Mouse (Mus musculus) thymus, adult 2 months (tissue): ENCODE results near the gene E2f8. TPM values are rescaled to one million over a fixed set of nuclear protein-coding genes. Genes with fewer than 3 reads are reported as not detected.

ENCODE experiments used
- DNase-seq: peaks from one replicate; pipeline ENCODE4 v3.0.0; 2021
- H3K27ac ChIP-seq: fragments of 200-500 bp; 2 replicates; pipeline ENCODE4 v1.5.1; 2012; ENCODE audit warnings: low read length, control low read depth; ENCODE audit not compliant: control insufficient read depth, insufficient read depth
- H3K27me3 ChIP-seq: fragments of 200-500 bp; 2 replicates; pipeline ENCODE4 v1.6.1; 2012; ENCODE audit warnings: mild to moderate bottlenecking, low read length, moderate library complexity, mixed read lengths; ENCODE audit not compliant: control insufficient read depth, insufficient read depth
- H3K36me3 ChIP-seq: fragments of 200-500 bp; 2 replicates; pipeline ENCODE4 v1.6.1; 2012; ENCODE audit warnings: mild to moderate bottlenecking, low read length, moderate library complexity; ENCODE audit not compliant: control insufficient read depth, insufficient read depth
- H3K4me1 ChIP-seq: fragments of 200-500 bp; replicated peaks from 2 replicates; pipeline ENCODE4 v1.6.1; 2012; ENCODE audit warnings: low read length; ENCODE audit not compliant: control insufficient read depth, insufficient read depth
- H3K4me3 ChIP-seq: fragments of 200-500 bp; 2 replicates; pipeline ENCODE4 v1.5.1; 2012; ENCODE audit warnings: mild to moderate bottlenecking, low read length, control low read depth, moderate library complexity; ENCODE audit not compliant: control insufficient read depth, insufficient read depth
- CTCF ChIP-seq: fragments of 200-500 bp; IDR thresholded peaks from 2 replicates; pipeline ENCODE4 v1.5.1; 2012; ENCODE audit warnings: mild to moderate bottlenecking, control low read depth, low read length, moderate library complexity, borderline replicate concordance; ENCODE audit not compliant: control insufficient read depth, poor library complexity, insufficient read depth; ENCODE audit errors: extremely low read depth
- POLR2A ChIP-seq: fragments of 200-500 bp; IDR thresholded peaks from 2 replicates; pipeline ENCODE4 v1.6.1; 2012; ENCODE audit warnings: mild to moderate bottlenecking, low read length, control low read depth, moderate library complexity; ENCODE audit not compliant: control insufficient read depth, poor library complexity, insufficient read depth; ENCODE audit errors: extremely low read depth
- WGBS: fragments of 180-500 bp; shearing (Covaris S2); methylation state at CpG from one replicate; pipeline ENCODE4 v1.1.7; 2018; 5-methylcytosine and 5-hydroxymethylcytosine counted together
- polyA plus RNA-seq: library from polyadenylated mRNA; depleted of rRNA; stranded (reverse); fragments of >200 nt; gene quantifications from 2 replicates; pipeline ENCODE4 v1.2.3, GENCODE M21; 2012; rRNA removed

Gene E2f8
- polyA plus RNA-seq, 1 experiment = 28.3 TPM

- no peak for DNase-seq
- WGBS = 94% methylated on average over 5 of the region's 5 CpGs
- Histone ChIP-seq H3K4me1 (no peaks in the 10 kb centered on the region), H3K27ac (no peak overlapping the region), H3K36me3 (peaks cover 23% of the 10 kb centered on the region), H3K4me3 (no peak overlapping the region), H3K27me3 (no peaks in the 10 kb centered on the region)
- TF ChIP-seq CTCF = no peak
- TF ChIP-seq POLR2A = no peak
These were observed 52.1 kb downstream of the E2f8 start for GRCm38 (mm10) chr7:48829177-48829910.

- H3K4me3 ChIP-seq = no peak overlapping the region
- no peaks in the 10 kb centered on the region for H3K4me1 ChIP-seq
- H3K27ac ChIP-seq = no peak overlapping the region
- H3K36me3 ChIP-seq = peaks cover 46% of the 10 kb centered on the region
- 94% methylated on average over 6 of the region's 6 CpGs for WGBS
- no peaks in the 10 kb centered on the region for H3K27me3 ChIP-seq
- TF ChIP-seq POLR2A (no peak), CTCF (no peak)
- DNase-seq = no peak
These were observed 56.2 kb downstream of the E2f8 start for GRCm38 (mm10) chr7:48825170-48825569.

- no peak for DNase-seq
- Histone ChIP-seq H3K36me3 (peaks cover 51% of the 10 kb centered on the region), H3K27me3 (no peaks in the 10 kb centered on the region), H3K4me1 (no peaks in the 10 kb centered on the region), H3K27ac (no peak overlapping the region), H3K4me3 (no peak overlapping the region)
- TF ChIP-seq CTCF (no peak), POLR2A (no peak)
- 97% methylated on average over 1 of the region's 1 CpGs for WGBS
These were observed 56.7 kb downstream of the E2f8 start for GRCm38 (mm10) chr7:48824671-48825070.

- Histone ChIP-seq H3K27me3 (no peaks in the 10 kb centered on the region), H3K27ac (no peak overlapping the region), H3K4me1 (no peaks in the 10 kb centered on the region), H3K4me3 (no peak overlapping the region), H3K36me3 (peaks cover 51% of the 10 kb centered on the region)
- TF ChIP-seq POLR2A (no peak), CTCF (no peak)
- DNase-seq = no peak
- 93% methylated on average over 3 of the region's 3 CpGs for WGBS
These were observed 57.8 kb downstream of the E2f8 start for GRCm38 (mm10) chr7:48823621-48824020.

GRCm38 (mm10) chr7:48821654-48822053 is 59.7 kb downstream of the E2f8 start:
- no peaks in the 10 kb centered on the region for H3K27me3 ChIP-seq
- no peak overlapping the region for H3K4me3 ChIP-seq
- 94% methylated on average over 5 of the region's 5 CpGs for WGBS
- H3K4me1 ChIP-seq = no peaks in the 10 kb centered on the region
- no peak overlapping the region for H3K27ac ChIP-seq
- no peak for TF ChIP-seq POLR2A
- TF ChIP-seq CTCF = no peak
- no peak for DNase-seq
- peaks cover 43% of the 10 kb centered on the region for H3K36me3 ChIP-seq

Other genes starting within 250 kb of the E2f8 start
- gene Mrgprb3, start 237.8 kb downstream of the E2f8 start, polyA plus RNA-seq = not detected in 2 replicates
- 13.5 and 19.6 TPM in 2 replicates for gene Zdhhc13, start 92.6 kb downstream of the E2f8 start, polyA plus RNA-seq
- 3.0 and 20.4 TPM in 2 replicates for gene Csrp3, start 33.6 kb downstream of the E2f8 start, polyA plus RNA-seq
- 45.3 and 46.2 TPM in 2 replicates for gene Nav2, start 27.1 kb upstream of the E2f8 start, polyA plus RNA-seq